Mouse (Mus musculus) ES-Bruce4 (cell line): ENCODE measurements around the gene Neurl3. TPM values are rescaled to one million over a fixed set of nuclear protein-coding genes. Genes with fewer than 3 reads are reported as not detected.

Experiments used
- H3K27ac ChIP-seq: 2 replicates; pipeline ENCODE4 v1.5.1; 2012; ENCODE audit warnings: low read length, inconsistent platforms; ENCODE audit not compliant: insufficient read depth
- H3K27me3 ChIP-seq: 2 replicates; pipeline ENCODE4 v1.6.1; 2012; ENCODE audit warnings: mild to moderate bottlenecking, low read length, inconsistent platforms; ENCODE audit not compliant: control insufficient read depth, poor library complexity, insufficient read depth, severe bottlenecking
- H3K36me3 ChIP-seq: 2 replicates; pipeline ENCODE4 v1.6.1; 2012; ENCODE audit warnings: inconsistent platforms, mild to moderate bottlenecking, low read length, moderate library complexity; ENCODE audit not compliant: control insufficient read depth, poor library complexity, insufficient read depth, severe bottlenecking
- H3K4me1 ChIP-seq: one replicate; pipeline ENCODE4 v1.8.1; 2011; ENCODE audit warnings: low read length; ENCODE audit not compliant: control insufficient read depth, insufficient read depth
- H3K4me3 ChIP-seq: 2 replicates; pipeline ENCODE4 v1.5.1; 2011; ENCODE audit warnings: low read depth, mild to moderate bottlenecking, low read length
- H3K9ac ChIP-seq: 2 replicates; pipeline ENCODE4 v1.6.1; 2012; ENCODE audit warnings: low read depth, mild to moderate bottlenecking, inconsistent platforms; ENCODE audit not compliant: poor library complexity, severe bottlenecking
- H3K9me3 ChIP-seq: replicated peaks from 2 replicates; pipeline ENCODE4 v1.6.1; 2012; ENCODE audit warnings: mild to moderate bottlenecking, low read length, inconsistent platforms; ENCODE audit not compliant: control insufficient read depth, poor library complexity, insufficient read depth, severe bottlenecking
- CTCF ChIP-seq: IDR thresholded peaks from one replicate; pipeline ENCODE4 v1.8.1; 2011; ENCODE audit warnings: low read depth, low read length
- EP300 ChIP-seq: IDR thresholded peaks from 2 replicates; pipeline ENCODE4 v1.6.1; 2011; ENCODE audit warnings: low read depth, low read length; ENCODE audit not compliant: insufficient read depth
- POLR2A ChIP-seq: IDR thresholded peaks from one replicate; pipeline ENCODE4 v1.8.1; 2011; ENCODE audit warnings: low read length; ENCODE audit not compliant: insufficient read depth
- polyA plus RNA-seq: library from polyadenylated mRNA; stranded (reverse); fragments of >200 nt; gene quantifications from 2 replicates; pipeline ENCODE4 v1.2.4, GENCODE M21; 2011; ENCODE audit warnings: low read depth; ENCODE audit not compliant: missing spikeins, insufficient read depth, insufficient read length

The Neurl3 gene
- polyA plus RNA-seq, 1 experiment: not detected

DNA sequence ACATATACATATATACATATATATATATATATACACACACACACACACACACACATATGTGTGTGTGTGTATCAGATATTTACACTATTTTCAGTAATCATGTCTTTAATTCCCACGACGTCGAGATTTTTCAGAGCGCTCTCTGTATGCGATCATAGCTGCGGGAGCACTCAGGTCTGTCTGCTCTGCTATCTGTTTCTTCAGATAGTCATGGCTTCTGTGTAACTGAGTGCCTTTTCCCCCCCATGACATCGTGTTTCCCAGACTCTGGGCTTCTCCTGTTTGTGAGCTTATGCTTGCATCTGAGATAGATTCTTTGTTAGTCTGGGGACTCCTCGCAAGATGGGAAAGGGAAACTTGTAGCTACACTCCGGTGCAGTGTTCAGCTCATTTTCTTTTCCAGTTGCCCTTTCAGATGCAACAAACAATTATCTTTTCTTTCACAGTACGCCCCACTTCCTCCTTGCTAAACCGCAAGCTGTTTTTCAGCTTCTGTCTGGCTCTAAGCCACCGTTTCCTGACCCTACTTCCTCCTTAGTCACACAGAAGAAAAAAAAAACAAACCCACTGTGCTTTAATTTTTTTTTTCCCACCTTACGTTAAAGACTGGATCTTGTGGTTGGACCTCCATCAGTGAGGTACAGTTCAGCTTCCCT, 10.5 kb downstream of the Neurl3 start:
- Histone ChIP-seq H3K4me1 (no peaks in the 10 kb centered on the region), H3K36me3 (no peaks in the 10 kb centered on the region), H3K9me3 (no peaks in the 10 kb centered on the region), H3K9ac (no peak overlapping the region), H3K27me3 (no peaks in the 10 kb centered on the region), H3K4me3 (no peak overlapping the region), H3K27ac (no peak overlapping the region)
- TF ChIP-seq EP300: no peak
- TF ChIP-seq CTCF: no peak
- TF ChIP-seq POLR2A: no peak

DNA sequence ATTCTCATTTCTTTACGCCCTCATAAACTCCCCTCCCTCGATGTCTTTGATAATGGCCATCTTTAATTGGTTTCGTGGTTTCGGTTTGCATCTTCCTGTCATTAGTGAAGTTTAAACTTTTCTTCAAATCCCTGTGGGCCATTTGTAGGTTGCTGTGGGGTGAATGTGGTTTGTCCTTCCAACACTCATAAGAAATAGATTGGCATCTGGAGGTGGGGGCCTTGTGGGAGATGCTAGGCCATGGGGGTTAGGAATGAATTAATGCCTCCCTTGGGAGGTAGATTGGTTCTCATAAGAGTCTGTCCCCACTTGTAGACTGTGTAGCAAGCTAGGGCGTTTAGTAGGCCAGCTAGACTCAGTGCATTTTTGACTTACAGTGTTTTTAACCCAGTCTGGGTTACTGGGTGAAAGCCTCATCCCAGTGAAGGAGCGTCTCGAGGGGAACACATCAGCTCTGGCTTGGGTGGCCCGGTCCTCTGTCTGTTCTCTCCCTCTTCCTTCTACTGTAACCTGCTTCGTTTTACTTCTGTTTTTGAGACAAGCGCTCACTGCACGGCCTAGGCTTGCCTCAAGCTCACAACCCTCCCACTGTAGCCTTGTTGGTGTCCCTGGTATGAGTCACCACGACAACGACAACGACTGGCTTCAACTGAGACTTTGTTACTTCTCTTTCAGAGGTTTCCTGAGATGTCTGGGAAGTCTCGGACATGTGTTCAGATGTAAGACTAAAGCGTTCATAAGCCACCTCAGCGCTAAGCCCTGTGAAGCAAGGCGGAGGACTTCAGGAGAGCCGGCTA, 12.6 kb downstream of the Neurl3 start:
- no peaks in the 10 kb centered on the region for H3K9me3 ChIP-seq
- H3K9ac ChIP-seq: no peak overlapping the region
- TF ChIP-seq EP300 (no peak), CTCF (no peak), POLR2A (no peak)
- H3K36me3 ChIP-seq: no peaks in the 10 kb centered on the region
- no peaks in the 10 kb centered on the region for H3K4me1 ChIP-seq
- H3K27me3 ChIP-seq: no peaks in the 10 kb centered on the region
- H3K27ac ChIP-seq: no peak overlapping the region
- no peak overlapping the region for H3K4me3 ChIP-seq

GRCm38 (mm10) chr1:36260418-36260817, 14.1 kb downstream of the Neurl3 start:
- no peak overlapping the region for H3K9ac ChIP-seq
- H3K9me3 ChIP-seq: no peaks in the 10 kb centered on the region
- TF ChIP-seq EP300 (no peak), CTCF (no peak), POLR2A (no peak)
- no peaks in the 10 kb centered on the region for H3K27me3 ChIP-seq
- H3K4me1 ChIP-seq: no peaks in the 10 kb centered on the region
- no peak overlapping the region for H3K27ac ChIP-seq
- H3K36me3 ChIP-seq: no peaks in the 10 kb centered on the region
- no peak overlapping the region for H3K4me3 ChIP-seq

GRCm38 (mm10) chr1:36259281-36259680, 15.2 kb downstream of the Neurl3 start:
- H3K4me3 ChIP-seq: no peak overlapping the region
- no peak overlapping the region for H3K9ac ChIP-seq
- H3K9me3 ChIP-seq: no peaks in the 10 kb centered on the region
- H3K27ac ChIP-seq: no peak overlapping the region
- H3K36me3 ChIP-seq: no peaks in the 10 kb centered on the region
- no peak for TF ChIP-seq EP300
- TF ChIP-seq CTCF: no peak
- no peak for TF ChIP-seq POLR2A
- no peaks in the 10 kb centered on the region for H3K27me3 ChIP-seq
- no peaks in the 10 kb centered on the region for H3K4me1 ChIP-seq

- TF ChIP-seq POLR2A: no peak
- TF ChIP-seq CTCF: no peak
- no peak for TF ChIP-seq EP300
- no peaks in the 10 kb centered on the region for H3K27me3 ChIP-seq
- H3K36me3 ChIP-seq: no peaks in the 10 kb centered on the region
Observed at GRCm38 (mm10) chr1:36258631-36259030, 15.8 kb downstream of the Neurl3 start.

DNA sequence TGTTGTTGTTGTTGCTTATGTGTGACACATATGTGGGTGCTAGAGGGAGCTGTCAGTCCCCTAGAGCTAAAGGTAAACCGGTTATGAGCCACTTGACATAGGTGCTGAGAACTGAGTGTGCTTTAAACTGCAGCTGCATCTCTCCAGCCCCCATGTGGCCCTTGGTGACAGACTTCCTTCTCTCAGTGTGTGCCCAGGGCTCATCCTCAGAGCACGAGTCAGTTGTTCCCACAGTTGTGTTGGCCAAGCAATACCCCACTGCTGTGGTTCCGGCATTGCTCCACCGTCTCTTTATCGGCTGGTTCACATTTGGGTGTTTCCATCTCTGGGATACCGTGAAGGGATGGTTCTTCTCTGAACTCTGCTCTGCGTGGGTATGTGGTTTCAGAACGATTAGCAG, 17.2 kb downstream of the Neurl3 start:
- Histone ChIP-seq H3K4me3 (no peak overlapping the region), H3K9me3 (no peaks in the 10 kb centered on the region), H3K4me1 (no peaks in the 10 kb centered on the region), H3K27ac (no peak overlapping the region), H3K27me3 (no peaks in the 10 kb centered on the region), H3K36me3 (no peaks in the 10 kb centered on the region), H3K9ac (no peak overlapping the region)
- no peak for TF ChIP-seq CTCF
- no peak for TF ChIP-seq POLR2A
- no peak for TF ChIP-seq EP300

More at GRCm38 (mm10) chr1:36258631-36259030, 15.8 kb downstream of the Neurl3 start:
- Histone ChIP-seq H3K9me3 (no peaks in the 10 kb centered on the region), H3K4me1 (no peaks in the 10 kb centered on the region), H3K4me3 (no peak overlapping the region), H3K9ac (no peak overlapping the region), H3K27ac (no peak overlapping the region)
